Mouse (Mus musculus): Measurements from ENCODE around the gene Adamtsl4. TPM values are rescaled to one million over a fixed set of nuclear protein-coding genes. Genes with fewer than 3 reads are reported as not detected.
"Not testable (repeated sequence)": the region's sequence is repeated elsewhere in the genome, so short reads cannot be mapped to it uniquely, and the experiment has no call there.

Gene Adamtsl4
- polyA plus RNA-seq, 1 experiment from 2014 or later, result 0.80 TPM

DNA sequence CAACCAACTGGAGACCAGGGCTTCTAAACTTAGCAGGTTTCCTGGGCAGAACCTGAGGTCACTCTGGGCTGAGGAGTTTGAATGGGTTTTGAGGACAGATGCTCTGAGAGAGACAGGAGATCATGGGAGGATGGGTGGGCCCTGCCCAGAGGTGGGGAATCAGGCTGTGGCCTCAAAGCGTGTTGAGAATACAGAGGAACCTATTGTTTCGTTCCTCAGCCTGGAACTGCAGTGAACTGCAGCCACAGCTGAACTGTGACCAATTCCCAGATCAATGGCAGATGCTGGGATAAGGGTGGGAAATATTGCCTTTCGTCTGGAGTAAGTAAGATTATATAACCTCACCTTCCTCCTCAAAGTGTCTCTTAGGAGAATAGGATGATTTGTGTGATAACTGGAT is 8.1 kb upstream of the Adamtsl4 start:
- Histone ChIP-seq H3K27me3 (no peaks in the 10 kb centered on the region), H3K4me2 (no peak overlapping the region), H3K9ac (no peak overlapping the region), H3K9me3 (replicated peaks) (no peaks in the 10 kb centered on the region), H3K4me1 (no peaks in the 10 kb centered on the region), H3K4me3 (no peak overlapping the region), H3K36me3 (ENCODE audit: poor library complexity, severe bottlenecking) (no peaks in the 10 kb centered on the region), H3K27ac (no peak overlapping the region)
- WGBS, result 72% methylated on average over 3 of the region's 3 CpGs
- ATAC-seq, result no peak

DNA sequence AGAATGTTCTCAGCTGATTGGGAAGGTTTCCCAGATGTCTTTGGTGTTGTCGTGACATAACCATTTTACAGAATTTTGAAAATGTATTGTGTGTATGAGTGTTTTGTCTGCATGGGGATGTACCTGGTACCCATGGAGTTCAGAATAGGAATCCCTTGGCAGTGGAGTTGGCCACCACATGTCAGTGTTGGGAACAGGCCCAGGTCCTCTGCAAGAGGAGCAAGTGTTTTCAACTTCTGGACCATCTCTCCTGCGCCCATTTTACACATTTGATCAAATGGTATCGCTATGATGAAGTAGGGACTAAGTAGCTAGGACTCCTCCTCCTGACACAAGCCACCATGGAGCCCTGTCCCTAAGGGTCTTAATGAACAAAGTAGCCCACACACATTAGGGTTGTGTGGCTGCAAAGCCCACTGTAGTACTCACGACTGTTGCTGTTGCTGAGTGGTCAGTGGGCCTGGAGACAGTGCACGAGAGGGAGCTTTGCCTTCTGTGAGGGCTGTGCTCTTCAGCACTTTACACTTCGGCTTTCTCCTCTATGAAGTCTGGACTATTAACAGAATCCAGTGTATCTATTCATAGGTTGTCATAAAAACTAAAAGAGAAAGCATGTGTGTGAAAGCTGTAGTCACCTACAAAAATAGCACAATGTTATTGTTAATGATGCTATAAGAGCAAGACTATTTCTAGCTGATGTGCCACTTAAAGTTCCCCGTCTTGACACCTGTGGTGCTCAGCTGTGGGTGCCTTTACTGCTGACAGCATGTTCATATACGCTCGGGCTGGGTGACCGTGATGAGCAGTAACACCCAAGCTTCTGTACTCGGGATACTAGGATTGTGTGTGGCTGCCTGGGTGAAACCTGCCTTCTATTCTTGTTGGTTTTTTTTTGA is 7.3 kb upstream of the Adamtsl4 start:
- Histone ChIP-seq H3K27me3 (no peaks in the 10 kb centered on the region), H3K9me3 (replicated peaks) (no peaks in the 10 kb centered on the region), H3K36me3 (ENCODE audit: poor library complexity, severe bottlenecking) (no peaks in the 10 kb centered on the region), H3K9ac (no peak overlapping the region), H3K4me1 (no peaks in the 10 kb centered on the region), H3K4me2 (no peak overlapping the region), H3K27ac (no peak overlapping the region), H3K4me3 (no peak overlapping the region)
- no peak for ATAC-seq
- WGBS, result 93% methylated on average over 11 of the region's 11 CpGs

DNA sequence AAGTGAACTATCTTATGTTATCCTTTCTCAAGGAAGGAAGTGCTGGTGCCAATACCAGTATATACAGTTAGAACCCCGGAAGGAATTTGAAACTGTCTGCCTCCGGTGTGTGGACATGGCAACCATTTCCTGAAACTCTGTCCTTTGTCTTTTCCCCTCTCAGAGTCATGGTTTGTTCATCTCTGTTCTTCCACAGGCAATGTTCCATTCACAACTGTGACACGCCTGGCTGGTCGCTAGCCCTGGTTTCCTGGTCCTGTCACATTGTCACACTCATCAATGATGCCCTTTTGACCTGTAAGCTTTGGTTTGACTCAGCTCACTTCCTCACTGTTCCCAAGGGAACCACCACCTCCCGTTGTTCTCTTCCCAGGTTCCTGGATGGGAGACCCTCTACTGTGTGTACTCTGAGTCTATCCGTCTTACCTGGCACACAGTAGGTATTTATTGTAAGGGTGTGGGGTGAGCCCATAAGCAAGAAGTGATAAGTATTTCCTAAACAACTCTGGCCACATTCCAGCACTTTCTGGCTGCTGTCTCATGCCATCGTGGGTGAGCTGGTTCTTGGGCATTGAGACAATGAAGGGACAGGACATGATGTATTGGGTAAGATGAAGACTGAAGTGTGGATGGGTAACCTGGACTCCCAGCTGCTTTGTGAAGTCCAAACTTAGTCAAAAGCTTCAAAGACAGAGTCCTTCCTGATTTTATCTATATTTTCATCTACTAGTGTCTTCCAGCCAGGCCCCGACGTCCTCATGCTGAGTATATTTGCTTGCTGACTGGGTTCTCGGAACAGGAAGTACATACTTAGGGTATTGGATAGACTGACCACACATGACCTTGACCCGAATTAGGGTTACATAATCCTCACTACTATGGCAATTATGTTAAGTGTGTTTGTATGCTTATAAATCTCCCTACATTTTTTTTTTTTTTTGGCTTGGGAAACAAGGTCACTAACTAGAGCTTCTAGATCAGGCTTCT is 6.4 kb upstream of the Adamtsl4 start:
- Histone ChIP-seq H3K4me1 (no peaks in the 10 kb centered on the region), H3K27ac (no peak overlapping the region), H3K36me3 (ENCODE audit: poor library complexity, severe bottlenecking) (no peaks in the 10 kb centered on the region), H3K4me3 (no peak overlapping the region), H3K9me3 (replicated peaks) (no peaks in the 10 kb centered on the region), H3K9ac (no peak overlapping the region), H3K27me3 (no peaks in the 10 kb centered on the region), H3K4me2 (no peak overlapping the region)
- ATAC-seq, result no peak
- WGBS, result 79% methylated on average over 11 of the region's 11 CpGs

DNA sequence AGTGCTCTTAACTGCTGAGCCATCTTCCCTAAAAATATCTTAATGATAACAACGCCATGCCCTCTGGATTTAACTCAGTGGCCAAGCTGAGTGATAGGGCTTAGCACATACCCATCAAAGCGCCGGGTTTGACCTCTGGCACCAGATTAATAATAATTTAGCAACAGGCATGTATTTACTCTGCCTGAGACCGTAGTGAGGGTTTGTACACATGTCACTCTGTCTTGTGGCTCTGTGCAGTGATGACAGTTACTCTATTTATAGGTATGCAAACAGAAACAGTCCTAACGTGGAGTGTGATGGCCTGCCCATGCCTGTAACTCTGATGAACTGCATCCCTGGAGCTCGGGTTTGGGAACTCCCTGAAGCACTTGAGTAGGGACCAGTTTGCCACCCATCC is 5.0 kb upstream of the Adamtsl4 start:
- H3K27ac ChIP-seq, result no peak overlapping the region
- H3K36me3 ChIP-seq (ENCODE audit: poor library complexity, severe bottlenecking), result no peaks in the 10 kb centered on the region
- no peak overlapping the region for H3K9ac ChIP-seq
- peaks cover 7% of the 10 kb centered on the region for H3K4me1 ChIP-seq
- no peak overlapping the region for H3K4me2 ChIP-seq
- H3K27me3 ChIP-seq, result 0 out of 2 replicates have a peak, but pooled peaks cover 5% of the 10 kb centered on the region
- H3K9me3 ChIP-seq (replicated peaks), result no peaks in the 10 kb centered on the region
- ATAC-seq, result no peak
- WGBS, result 80% methylated on average over 6 of the region's 6 CpGs
- no peak overlapping the region for H3K4me3 ChIP-seq

DNA sequence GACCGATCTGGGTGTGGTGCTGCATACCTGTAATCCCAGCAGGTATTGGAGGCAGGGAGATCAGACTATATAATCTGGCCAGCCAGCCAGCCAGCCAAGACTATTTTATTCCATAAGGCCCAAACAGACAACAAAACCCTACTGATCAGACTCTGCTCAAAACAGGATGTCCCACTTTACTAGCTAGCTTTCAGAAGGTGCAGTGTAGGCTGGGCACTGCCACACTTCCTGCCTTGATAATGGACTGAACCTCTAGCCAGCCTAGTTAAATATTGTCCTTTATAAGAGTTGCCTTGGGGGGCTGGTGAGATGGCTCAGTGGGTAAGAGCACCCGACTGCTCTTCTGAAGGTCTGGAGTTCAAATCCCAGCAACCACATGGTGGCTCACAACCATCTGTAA is 2.8 kb upstream of the Adamtsl4 start:
- not testable (repeated sequence) for H3K4me2 ChIP-seq; H3K4me3 ChIP-seq; ATAC-seq; H3K27ac ChIP-seq; H3K9me3 ChIP-seq (replicated peaks); H3K36me3 ChIP-seq (ENCODE audit: poor library complexity, severe bottlenecking); H3K9ac ChIP-seq
- Histone ChIP-seq H3K27me3 (0 out of 2 replicates have a peak, but pooled peaks cover 14% of the 10 kb centered on the region), H3K4me1 (peaks cover 17% of the 10 kb centered on the region)
- 94% methylated on average over 2 of the region's 2 CpGs for WGBS

DNA sequence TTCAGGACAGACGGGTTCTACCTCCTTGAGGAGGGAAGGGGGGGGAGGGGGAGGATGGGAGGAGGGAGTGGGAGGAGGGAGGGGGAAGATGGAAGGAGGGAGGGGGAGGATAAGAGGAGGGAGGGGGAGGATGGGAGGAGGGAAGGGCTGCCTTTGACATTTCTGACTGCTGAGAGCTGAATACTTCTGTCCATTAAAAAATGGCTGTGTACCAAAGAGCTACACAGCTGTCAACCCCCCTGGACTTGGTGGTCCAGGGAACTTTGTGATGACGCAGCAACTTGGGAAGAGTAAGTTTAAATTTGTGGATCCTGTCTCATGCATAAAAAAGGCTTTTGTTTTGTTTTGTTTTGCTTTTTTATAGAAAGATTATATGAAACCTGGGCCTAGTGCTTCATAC is 2.2 kb upstream of the Adamtsl4 start:
- 46% methylated on average over 2 of the region's 2 CpGs for WGBS
- H3K4me1 ChIP-seq, result peaks cover 17% of the 10 kb centered on the region
- no peaks in the 10 kb centered on the region for H3K36me3 ChIP-seq (ENCODE audit: poor library complexity, severe bottlenecking)
- H3K4me2 ChIP-seq, result no peak overlapping the region
- no peak overlapping the region for H3K4me3 ChIP-seq
- H3K27ac ChIP-seq, result no peak overlapping the region
- 0 out of 2 replicates have a peak, but pooled peaks cover 14% of the 10 kb centered on the region for H3K27me3 ChIP-seq
- no peak overlapping the region for H3K9ac ChIP-seq
- no peaks in the 10 kb centered on the region for H3K9me3 ChIP-seq (replicated peaks)
- no peak for ATAC-seq

DNA sequence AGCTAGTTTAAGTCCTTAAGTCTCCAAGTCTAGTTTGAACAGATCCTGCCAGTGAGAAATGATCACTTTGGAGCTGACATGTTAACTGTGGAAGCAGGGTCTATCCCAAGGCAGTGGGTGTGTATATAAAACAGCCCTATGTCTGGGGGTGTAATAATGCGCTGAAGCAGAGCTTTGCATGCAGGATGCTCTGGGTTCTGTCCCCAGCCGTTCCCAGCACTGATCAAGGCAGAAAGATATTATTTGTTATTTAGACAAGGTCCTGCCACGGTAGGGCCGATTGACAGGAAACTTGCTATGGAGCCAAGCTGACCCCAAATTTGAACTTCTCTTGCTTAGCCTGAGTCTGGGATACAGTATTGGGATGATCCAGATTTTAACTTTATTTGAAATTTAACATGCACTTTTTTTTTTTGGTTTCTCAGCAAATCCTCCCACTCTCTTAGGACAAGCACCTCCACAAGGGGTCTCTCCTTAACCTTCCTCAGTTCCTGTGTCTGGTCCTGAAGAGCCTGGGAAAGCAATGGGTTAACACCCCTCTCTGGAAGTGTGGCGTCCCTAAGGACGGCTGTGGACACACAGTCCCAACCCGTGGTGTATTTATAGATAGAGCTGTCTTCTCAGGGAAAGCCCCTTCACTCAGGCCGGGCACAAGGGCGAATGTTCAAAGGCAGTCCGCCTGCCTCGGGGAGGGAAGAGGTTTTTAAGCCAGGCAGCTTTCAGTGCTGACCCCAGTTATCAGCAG is 1.6 kb upstream of the Adamtsl4 start:
- no peak for ATAC-seq
- WGBS, result 42% methylated on average over 11 of the region's 11 CpGs
- no peak overlapping the region for H3K9ac ChIP-seq

DNA sequence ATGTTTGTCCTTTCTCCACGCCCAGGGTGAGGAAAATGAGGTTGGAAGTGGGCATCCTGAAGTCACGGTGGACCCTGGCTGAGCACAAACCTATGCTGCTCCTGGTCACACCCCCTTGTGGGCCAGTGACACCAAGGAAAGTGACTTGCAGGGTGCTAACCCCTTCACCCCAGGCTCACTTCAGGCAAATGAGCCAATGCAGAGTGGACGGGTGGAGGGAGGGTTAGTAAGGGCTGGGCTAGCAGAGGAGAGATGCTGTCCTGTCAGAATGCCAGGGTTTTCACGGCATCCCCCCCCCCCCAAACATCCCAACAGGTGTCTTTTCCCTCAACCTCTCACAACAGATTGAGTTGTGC is 571 bp downstream of the Adamtsl4 start:
- Histone ChIP-seq H3K27me3 (0 out of 2 replicates have a peak, but pooled peaks cover 14% of the 10 kb centered on the region), H3K4me1 (peaks cover 17% of the 10 kb centered on the region), H3K36me3 (ENCODE audit: poor library complexity, severe bottlenecking) (no peaks in the 10 kb centered on the region), H3K9ac (peak overlapping the region; percentile 64; the same call in 1 of the 2 replicates), H3K4me3 (peak overlapping the region; percentile 38), H3K27ac (no peak overlapping the region), H3K4me2 (peak overlapping the region; percentile 80), H3K9me3 (replicated peaks) (no peaks in the 10 kb centered on the region)
- ATAC-seq, result peak; percentile 30
- 0% methylated on average over 4 of the region's 4 CpGs for WGBS

More for the DNA sequence above, 1.6 kb upstream of the Adamtsl4 start:
- Histone ChIP-seq H3K36me3 (ENCODE audit: poor library complexity, severe bottlenecking) (no peaks in the 10 kb centered on the region), H3K9me3 (replicated peaks) (no peaks in the 10 kb centered on the region), H3K4me2 (no peak overlapping the region), H3K27ac (no peak overlapping the region), H3K4me1 (peaks cover 17% of the 10 kb centered on the region), H3K27me3 (0 out of 2 replicates have a peak, but pooled peaks cover 14% of the 10 kb centered on the region), H3K4me3 (no peak overlapping the region)

DNA sequence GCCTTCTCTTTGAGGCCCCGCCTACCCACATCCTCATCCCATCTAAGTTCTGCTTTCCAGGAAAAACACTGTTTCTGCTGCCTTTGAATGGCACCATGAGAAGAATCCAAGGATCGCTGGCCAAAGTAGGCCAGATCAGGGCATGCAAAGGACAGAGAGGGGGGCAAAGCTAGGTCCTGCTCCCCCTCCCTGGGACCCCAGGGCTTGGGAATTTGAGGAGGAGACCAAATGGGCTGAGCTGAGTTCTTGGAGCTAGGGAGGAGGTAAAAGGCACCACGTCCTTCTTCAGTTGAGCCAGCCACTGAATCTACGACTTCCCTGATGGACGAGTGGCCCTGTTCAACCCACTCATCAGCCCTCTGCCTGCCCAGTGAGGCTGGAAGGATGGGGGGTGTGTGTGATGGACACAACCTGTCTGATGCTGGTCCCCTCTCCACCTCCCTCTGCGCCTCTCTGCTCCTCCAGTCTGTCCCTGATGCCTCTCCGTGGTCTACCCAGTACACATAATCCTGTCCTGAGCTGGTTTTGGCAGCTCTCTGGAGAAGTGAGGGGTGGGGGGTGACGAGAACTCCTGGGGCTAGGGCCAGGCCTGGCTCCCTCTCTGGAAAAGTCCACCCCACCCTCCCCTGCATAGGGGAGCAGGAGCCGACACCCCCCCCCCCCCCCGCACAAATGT is 1.1 kb downstream of the Adamtsl4 start:
- 44% methylated on average over 10 of the region's 10 CpGs for WGBS
- ATAC-seq, result no peak
- H3K27ac ChIP-seq, result no peak overlapping the region
- H3K36me3 ChIP-seq (ENCODE audit: poor library complexity, severe bottlenecking), result no peaks in the 10 kb centered on the region
- H3K4me2 ChIP-seq, result 0 out of 2 replicates have a peak overlapping the region, but pooled peaks have one; percentile 80
- no peak overlapping the region for H3K9ac ChIP-seq
- H3K4me3 ChIP-seq, result no peak overlapping the region
- peaks cover 17% of the 10 kb centered on the region for H3K4me1 ChIP-seq
- no peaks in the 10 kb centered on the region for H3K9me3 ChIP-seq (replicated peaks)
- 0 out of 2 replicates have a peak, but pooled peaks cover 14% of the 10 kb centered on the region for H3K27me3 ChIP-seq

DNA sequence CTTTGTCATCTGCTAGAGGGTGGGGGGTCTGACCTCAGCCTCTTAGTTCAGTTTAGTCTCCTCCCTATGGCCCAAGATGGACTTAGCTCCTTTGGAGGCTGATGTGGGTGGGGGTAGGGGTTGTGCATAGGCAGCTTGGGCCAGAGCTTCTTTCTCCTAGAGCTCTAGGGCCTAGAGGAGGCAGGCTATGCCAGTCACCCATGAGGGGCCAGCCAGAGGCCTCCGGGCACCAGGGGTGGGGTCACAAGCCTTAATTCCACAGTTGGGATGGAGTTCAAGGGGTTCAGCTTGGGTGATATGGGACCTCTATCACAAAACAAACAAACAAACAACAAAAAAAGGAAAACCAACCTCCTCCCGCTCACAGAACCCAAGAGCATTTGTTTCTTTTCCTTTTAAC is 2.0 kb downstream of the Adamtsl4 start:
- Histone ChIP-seq H3K9me3 (replicated peaks) (no peaks in the 10 kb centered on the region), H3K4me1 (peaks cover 17% of the 10 kb centered on the region), H3K4me3 (no peak overlapping the region), H3K36me3 (ENCODE audit: poor library complexity, severe bottlenecking) (no peaks in the 10 kb centered on the region), H3K27me3 (0 out of 2 replicates have a peak, but pooled peaks cover 14% of the 10 kb centered on the region), H3K9ac (no peak overlapping the region), H3K4me2 (no peak overlapping the region), H3K27ac (no peak overlapping the region)
- ATAC-seq, result no peak
- 71% methylated on average over 2 of the region's 2 CpGs for WGBS

DNA sequence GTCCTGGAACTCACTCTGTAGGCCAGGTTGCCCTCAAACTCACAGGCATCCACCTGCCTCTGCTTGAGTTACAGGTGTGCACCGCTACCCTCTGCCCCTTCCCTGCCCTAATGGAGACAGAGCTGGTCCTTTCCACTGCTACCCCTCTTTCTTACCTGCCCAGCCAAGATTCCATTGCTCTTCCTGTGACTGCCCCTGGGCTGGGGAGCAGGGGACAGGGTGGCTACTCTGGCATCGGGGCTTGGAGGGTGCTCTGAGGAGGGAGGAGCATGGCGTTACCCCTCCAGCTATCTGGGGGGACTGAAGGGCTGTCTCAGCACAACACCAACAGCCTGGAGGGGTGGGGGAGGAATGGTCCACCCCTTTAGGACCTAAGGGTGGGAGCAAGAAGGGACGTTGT is 2.4 kb downstream of the Adamtsl4 start:
- Histone ChIP-seq H3K4me1 (peaks cover 17% of the 10 kb centered on the region), H3K9ac (no peak overlapping the region), H3K36me3 (ENCODE audit: poor library complexity, severe bottlenecking) (no peaks in the 10 kb centered on the region), H3K4me2 (no peak overlapping the region), H3K27ac (no peak overlapping the region), H3K9me3 (replicated peaks) (no peaks in the 10 kb centered on the region), H3K27me3 (0 out of 2 replicates have a peak, but pooled peaks cover 14% of the 10 kb centered on the region), H3K4me3 (no peak overlapping the region)
- ATAC-seq, result no peak
- 85% methylated on average over 4 of the region's 4 CpGs for WGBS
